Mouse (Mus musculus): ENCODE measurements at regions not wholly inside any gene's neighbourhood (a gene's known extent, or its start where the extent isn't known, plus 50 kb on each side); places are given as distances from the start of the nearest gene placed in this dataset.

DNA sequence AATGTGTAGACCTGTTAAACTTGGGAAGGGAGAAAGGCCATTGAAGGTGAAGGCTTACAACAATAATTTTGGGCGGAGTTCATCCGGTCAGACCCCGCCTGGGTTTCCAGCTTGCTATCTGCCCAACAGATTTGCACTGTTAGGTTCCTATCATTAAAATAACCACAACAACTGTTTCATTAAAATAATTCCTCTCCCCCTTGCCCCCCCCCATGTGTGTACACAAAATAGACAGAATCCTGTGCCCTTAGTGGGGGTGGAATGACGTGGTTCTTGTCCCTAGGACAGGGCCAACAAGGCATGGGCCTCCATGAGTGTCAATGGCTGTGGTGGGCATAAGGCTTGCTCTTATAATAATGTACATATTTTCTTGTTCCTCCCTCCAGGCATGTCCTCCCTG is 65.6 kb upstream of the Ccn6 start:
- TF ChIP-seq CTCF (IDR thresholded peaks at IDR 0.05; ENCODE audit: low read depth) (no peak), EP300 (IDR thresholded peaks at IDR 0.05; ENCODE audit: low read depth) (no peak)

Measured in heart, postnatal 0 days (tissue).